Mouse (Mus musculus) gastrocnemius, adult 18-20 months (tissue): ENCODE results near the gene Msx3. TPM values are rescaled to one million over a fixed set of nuclear protein-coding genes. Genes with fewer than 3 reads are reported as not detected.
A peak's percentile ranks its signal among the peaks of the same experiment; 100 is the strongest.

ENCODE experiments used
- DNase-seq: peaks from one replicate; pipeline ENCODE4 v3.0.0; 2021; ENCODE audit warnings: low spot score
- total RNA-seq, 2 experiments: library from RNA; stranded (reverse); gene quantifications; 2 replicates each; pipeline ENCODE4 v1.2.3; 2021

Msx3 gene
- total RNA-seq, 2 experiments from 2014 or later: not detected

- DNase-seq: no peak
Observed at GRCm38 (mm10) chr7:140057413-140058407, 8.8 kb upstream of the Msx3 start.

- no peak for DNase-seq
Observed at GRCm38 (mm10) chr7:140054124-140054523, 5.2 kb upstream of the Msx3 start.

DNA sequence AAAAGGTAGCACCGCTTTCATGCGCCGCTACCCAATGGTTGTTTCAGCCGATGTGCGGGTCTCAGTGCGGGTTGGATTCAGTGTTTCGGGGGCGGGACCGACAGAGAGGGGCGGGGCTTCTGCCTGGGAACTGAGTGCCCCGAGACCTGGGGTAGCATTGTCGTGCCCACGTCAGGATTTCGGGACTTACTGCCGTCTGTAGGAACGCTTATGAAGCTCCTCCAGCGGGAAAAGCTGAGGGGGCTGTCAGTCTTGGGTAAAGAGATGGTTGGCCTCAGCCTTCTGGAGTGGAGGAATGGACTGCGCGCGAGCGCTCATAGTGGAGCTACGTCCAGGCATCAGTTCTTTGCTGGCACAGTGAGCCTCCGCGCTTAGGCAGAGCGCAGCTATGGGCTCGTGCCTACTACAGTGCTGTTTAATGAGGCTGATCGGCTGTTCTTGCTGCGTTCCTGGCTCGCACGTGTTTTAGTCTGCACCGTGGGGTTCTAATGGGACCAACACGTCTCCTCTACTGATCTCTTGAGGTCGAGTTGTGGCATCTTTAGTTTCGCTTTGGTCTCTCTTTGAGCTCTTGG lies 313 bp upstream of the Msx3 start:
- no peak for DNase-seq

GRCm38 (mm10) chr7:140047811-140048311 lies 1.0 kb downstream of the Msx3 start:
- no peak for DNase-seq

DNA sequence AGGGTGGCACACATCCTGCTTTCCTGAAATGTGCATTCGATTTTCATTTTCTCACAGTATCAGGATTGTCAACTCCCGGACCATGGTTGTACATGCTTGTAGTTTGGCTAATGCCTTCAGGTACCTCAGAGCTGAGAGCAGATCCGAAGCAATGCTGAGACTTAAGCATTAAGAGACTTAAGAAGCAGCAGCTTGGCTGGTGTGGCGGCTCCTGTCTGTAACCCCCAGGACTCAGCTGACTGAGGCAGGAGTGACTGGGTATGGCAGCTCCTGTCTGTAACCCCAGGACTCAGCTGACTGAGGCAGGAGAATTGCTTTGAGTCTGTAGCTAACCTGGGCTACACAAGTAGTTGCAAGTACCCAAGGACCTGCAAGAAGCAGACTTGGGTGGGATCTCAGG lies 3.3 kb downstream of the Msx3 start:
- DNase-seq: no peak

- no peak for DNase-seq
Observed at GRCm38 (mm10) chr7:140042728-140043127, 6.2 kb downstream of the Msx3 start.

DNA sequence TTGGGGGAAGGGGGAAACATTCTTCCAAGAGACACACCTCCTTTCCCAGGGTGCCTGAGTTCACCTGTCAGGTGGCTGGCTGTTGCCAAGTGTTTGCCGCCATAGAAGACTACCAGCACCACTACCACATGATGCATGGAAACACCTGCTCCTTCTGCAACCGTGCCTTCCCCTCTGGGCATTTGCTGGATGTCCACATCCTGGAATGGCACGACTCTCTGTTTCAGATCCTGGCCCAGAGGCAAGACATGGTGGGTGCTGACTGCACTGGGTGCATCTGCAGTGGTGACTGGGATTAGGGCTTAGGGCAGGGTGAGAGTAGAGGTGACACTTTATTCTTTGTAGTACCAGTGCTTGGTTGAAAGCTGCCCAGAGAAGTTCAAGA lies 11.7 kb downstream of the Msx3 start:
- no peak for DNase-seq

DNA sequence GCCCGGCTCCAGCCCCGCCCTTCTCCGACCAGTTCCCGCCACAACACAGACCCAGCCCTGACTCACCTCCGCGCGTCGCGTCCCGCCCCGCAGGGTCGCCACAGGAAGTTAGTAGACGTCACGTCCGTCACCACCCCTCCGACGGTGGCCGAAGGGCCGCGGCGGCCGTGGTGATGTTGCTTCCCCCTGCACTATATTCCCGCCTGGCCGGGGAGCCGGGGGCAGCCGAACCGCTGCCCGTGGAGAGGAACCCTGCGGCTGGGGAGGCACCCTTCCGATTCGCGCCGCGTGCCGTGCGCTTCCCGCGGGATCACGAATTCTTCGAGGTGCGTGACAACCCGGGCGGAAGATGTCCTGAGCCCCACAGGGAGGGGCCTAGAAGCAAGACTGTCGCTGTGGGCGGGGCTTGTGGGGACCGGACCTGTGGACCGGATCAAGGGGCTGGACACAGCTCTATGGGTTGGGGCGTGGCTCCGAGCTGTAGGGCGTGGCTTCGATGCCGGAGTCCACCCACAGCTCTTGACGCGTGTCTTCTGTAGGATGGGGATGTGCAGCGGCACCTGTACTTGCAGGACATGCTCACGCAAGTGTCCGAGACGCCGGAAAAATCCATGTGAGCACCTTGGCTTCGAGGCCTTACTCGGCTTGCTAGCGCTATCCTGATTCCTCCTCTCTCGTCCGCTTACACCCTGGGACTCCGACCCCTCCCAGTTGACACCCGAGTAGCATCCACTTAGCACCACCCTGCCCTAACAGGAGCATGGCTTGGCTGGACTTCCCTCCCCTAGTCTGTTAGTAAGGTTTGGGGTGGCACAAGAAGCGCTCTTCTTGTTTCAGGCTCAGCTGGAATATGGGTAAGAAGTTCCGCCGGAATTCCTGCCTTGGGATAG lies 12.4 kb downstream of the Msx3 start, which contains the start of the genes Zfp511 and Tubgcp2:
Gene Zfp511 (plus strand): TSS at position 111 of the 890 bp plus-strand sequence.
Gene Tubgcp2 (minus strand): TSS at position 389 of the 890 bp plus-strand sequence.
- DNase-seq: peak; percentile 96

DNA sequence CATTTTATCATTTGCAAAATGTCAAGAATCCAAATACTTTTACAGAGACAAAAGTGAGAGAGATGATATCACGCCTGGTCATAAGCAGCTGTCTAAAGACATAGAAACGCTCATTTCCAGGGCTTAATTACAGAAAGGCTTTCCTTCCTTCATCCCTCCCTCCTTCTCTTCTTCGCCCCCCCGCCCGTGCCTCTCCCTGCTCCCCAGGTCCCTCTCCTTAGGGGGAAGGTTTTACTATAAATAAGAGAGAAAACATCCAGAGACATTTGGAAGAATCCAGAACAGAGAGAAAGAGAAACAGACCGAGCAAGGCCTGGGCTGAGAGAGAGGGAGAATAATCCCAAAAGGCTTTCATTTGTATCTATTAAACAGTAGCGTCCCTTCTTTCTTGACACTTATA lies 13.4 kb downstream of the Msx3 start:
- no peak for DNase-seq

- DNase-seq: no peak
Observed at GRCm38 (mm10) chr7:140033386-140033785, 15.5 kb downstream of the Msx3 start.

DNA sequence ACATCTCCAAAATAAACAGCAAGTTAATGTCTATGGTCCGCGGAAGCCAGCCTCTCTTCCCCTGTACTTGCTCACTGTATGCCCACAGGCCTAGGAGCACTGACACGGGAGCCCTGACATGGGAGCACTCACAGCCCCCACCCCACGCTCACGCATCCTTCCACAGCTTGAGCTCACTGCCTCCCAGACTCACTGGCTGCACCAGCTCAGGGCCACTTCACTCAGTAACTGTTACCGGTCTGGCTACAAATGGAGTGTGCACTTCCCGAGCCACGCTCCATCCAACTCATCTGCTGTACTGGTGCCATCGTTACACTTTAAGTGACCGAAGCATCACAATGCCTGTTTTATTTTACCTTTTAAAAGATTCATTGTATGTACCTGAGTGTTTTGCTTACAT lies 16.5 kb downstream of the Msx3 start:
- no peak for DNase-seq

- DNase-seq: no peak
Observed at GRCm38 (mm10) chr7:140031771-140032170, 17.1 kb downstream of the Msx3 start.

DNA sequence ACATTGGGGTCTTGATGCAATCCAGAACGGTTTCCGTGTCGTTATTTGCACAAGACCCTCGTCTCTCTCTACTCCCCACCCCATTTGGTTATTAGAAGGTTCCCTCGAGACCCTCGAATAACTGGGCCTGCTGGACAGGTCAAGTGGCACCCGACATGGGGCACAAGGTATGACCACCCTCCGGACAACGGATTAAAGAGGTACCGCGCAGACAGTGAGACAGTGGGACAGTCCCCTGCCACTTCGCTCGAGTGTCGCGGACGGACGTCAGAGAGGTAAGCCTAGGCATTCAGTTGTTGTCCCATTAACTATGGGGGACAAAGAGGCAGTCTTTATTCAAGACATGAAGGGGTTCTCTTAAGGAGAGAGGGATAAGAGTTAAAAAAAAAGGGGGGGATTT lies 37.6 kb downstream of the Msx3 start:
- no peak for DNase-seq

- DNase-seq: no peak
Observed at GRCm38 (mm10) chr7:140007781-140008180, 41.1 kb downstream of the Msx3 start.

DNA sequence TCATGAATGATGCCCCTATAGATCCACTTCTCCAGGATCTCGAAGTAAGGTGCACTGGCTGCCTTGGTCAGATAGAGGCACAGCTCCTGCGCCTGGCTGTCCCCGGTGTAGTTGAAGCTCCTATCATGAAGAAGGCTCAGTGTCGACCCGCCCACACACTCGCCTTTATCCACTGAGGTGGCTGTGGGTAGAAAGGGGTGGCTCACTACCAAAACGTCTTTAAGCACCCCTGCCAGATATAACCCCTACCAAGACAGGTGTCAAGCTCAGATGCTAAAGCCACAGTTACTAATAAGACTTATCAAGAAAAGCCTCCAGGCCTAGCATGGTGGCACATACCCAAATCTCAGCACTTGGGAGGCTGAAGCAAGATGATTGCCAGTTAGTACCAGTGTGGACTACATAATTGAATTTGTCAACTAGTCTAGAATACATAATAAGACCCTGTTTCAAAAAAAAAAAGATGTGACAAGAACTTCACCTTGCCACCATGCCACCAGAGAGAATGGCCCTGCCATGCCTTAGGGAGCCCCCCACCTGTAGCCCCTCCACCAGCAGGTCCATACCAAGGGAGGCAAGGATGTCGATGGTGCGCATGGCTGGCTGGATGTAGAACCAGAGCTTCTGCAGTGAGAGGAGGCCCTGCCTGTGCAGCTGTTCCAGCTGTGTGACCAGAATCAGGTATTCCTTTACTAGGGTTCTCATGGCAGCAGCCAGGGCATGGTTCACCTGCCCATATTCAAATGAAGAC lies 41.9 kb downstream of the Msx3 start:
- DNase-seq: no peak

- DNase-seq: no peak
Observed at GRCm38 (mm10) chr7:140004666-140005065, 44.2 kb downstream of the Msx3 start.

- DNase-seq: no peak
Observed at GRCm38 (mm10) chr7:140001086-140001740, 47.7 kb downstream of the Msx3 start.

DNA sequence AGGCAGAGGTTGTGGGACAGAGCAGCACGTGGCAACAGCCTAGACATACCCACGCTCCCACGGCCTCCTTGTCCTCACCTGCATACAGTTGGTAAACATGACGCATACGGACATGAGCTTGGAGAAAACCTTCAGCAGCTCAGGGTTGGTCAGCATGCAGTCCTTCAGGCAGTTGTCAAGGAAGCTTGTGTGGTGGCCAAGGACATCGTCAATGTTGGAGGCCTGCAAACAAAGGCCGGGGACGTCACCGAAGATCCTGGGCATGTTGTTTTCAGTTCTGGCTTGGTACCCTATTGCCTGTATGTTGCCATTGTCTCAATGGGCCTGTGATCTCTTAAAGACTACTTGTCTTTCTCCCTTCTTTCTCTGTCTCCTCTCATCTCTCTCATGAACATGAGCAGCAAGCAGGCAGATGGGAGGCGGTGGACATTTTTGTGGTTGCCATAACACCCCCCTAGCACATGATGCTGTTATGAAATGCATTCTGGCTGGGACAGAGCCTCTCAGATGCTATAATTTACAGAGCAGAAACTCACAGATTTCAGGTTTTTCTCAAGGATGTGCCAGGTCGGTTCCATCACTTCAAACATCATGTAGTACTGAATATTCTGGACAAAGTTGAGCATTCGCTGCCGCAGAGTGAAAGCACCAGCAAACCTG lies 50.1 kb downstream of the Msx3 start:
- no peak for DNase-seq
